Mouse (Mus musculus): ENCODE results near the gene D430041D05Rik. TPM values are rescaled to one million over a fixed set of nuclear protein-coding genes. Genes with fewer than 3 reads are reported as not detected.

Gene D430041D05Rik
- 0.18 TPM for polyA plus RNA-seq (2014; fragmentation: Illumina TruSeq; extraction: RNeasy Lipid Tissue Mini Kit (QIAGEN cat#74804); ENCODE audit: low read depth, low replicate concordance)

DNA sequence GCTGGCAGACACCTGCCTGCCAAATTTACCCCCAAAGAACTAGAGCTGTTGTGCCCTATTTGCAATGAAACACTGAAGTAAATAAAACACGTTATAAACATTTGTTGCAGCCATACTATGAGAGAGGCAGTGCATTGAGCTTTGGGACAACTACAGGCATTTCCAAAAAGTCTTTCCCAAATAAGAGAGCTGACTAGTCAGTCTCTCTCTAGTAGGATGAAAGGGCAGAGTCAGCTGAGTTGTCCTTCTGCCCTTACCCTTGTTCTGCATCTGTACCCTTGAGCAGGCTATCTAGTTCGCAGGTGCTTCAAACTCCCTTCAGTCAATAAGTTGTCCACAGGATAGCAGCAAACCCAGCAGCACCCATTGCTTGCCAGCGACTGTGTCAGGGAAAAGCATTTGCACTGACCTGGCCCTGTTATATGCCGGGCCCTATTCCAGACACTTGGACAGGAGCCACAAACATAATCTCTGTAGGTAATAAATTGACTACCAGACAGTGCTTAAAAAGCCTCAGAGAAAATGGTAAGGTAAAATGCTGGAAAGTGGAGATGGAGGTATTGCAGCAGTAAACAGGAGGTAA is at the start of gene D430041D05Rik:
TSS of gene D430041D05Rik (minus strand) at position 51 of the 583 bp plus-strand sequence.

DNA sequence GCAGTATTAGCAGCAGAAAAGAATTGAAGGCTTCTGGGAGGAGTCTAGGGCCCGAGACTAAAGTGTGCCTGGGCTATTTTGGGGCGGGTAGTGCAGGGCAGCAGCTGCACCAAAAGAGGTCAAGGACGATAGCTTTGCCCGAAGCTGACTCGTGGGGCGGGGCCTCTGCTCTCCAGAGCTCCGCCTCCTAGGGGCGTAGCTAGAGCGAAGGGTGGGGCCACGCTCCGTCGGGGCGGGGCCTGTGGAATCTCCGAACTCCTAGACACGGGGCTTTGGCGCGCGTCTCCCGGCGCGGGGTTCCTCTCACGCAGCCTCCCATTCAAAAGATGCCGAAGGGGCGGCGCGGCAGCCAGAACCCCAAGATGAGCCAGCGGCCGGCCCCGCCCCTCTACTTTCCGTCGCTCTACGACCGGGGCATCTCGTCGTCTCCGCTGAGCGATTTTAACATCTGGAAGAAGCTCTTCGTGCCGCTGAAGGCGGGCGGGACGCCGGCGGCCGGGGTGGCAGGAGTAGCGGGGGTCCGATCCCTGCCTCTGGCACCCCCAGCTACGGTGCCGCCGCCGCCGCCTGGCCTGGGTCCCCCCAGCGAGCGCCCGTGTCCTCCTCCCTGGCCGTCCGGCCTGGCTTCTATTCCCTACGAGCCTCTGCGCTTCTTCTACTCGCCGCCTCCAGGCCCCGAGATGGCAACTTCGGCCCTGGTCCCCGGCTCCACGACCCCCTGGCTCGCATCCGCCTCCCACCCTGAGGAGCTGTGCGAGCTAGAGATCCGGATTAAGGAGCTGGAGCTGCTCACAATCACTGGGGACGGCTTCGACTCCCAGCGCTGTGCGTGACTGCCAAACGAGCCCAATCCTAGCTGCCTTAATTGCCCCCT is 288.1 kb downstream of the D430041D05Rik start, which contains the start of gene A930018P22Rik:
TSS of gene A930018P22Rik (plus strand) at position 265 of the 874 bp plus-strand sequence.

DNA sequence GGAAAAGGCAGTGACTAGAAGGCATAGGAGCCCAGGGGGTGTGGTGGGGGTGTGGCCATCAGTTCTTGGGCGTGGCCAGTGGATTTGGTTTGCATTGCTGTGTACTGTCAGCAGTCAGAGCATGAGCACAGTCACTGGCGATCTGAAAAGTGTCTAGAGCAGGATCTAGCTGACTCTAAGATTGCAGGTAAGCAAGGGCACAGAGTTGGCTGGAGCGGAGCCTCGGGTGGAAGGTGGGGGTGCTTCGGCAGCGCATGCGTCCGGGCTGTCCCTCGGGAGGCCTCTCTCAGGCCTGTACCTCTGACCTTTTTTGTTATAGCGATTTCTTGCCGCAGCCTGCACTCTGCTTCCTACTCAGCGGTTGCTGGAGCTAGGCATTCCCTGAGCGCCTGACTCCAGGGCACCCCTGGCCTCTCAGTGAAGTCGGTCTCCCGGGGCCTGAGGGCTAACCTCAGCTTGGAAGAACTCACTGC is 315.0 kb downstream of the D430041D05Rik start, which contains the start of gene Cd59a:
TSS of gene Cd59a (plus strand) at position 61 of the 473 bp plus-strand sequence.

Other genes starting within 250 kb of the D430041D05Rik start
- 110 TPM for gene Hipk3, start 83.4 kb upstream of the D430041D05Rik start, polyA plus RNA-seq (2014; fragmentation: Illumina TruSeq; extraction: RNeasy Lipid Tissue Mini Kit (QIAGEN cat#74804); ENCODE audit: low read depth, low replicate concordance)
- gene Cstf3, start 179.5 kb upstream of the D430041D05Rik start, polyA plus RNA-seq (2014; fragmentation: Illumina TruSeq; extraction: RNeasy Lipid Tissue Mini Kit (QIAGEN cat#74804); ENCODE audit: low read depth, low replicate concordance): 70.9 TPM

Measured in testis, adult 10 weeks (tissue).